Mouse (Mus musculus) heart, postnatal 0 days (tissue): ENCODE results near the gene Gm5105. TPM values are rescaled to one million over a fixed set of nuclear protein-coding genes. Genes with fewer than 3 reads are reported as not detected.
A peak's percentile ranks its signal among the peaks of the same experiment; 100 is the strongest.

Experiments used
- ATAC-seq: fragments of 200-750 bp; cut with Nextera tagmentation; 2 replicates; pipeline ENCODE4 v1.8.0; 2017; ENCODE audit warnings: low read depth, moderate number of reproducible peaks, moderate library complexity; ENCODE audit not compliant: insufficient read depth
- DNase-seq: peaks from one replicate; pipeline ENCODE4 v3.0.0-alpha.2; 2016; ENCODE audit warnings: low spot score
- H3K27ac ChIP-seq: fragments of 300-500 bp; sonication (generic); 2 replicates; pipeline ENCODE4 v1.5.1; 2014; ENCODE audit warnings: low read depth, mild to moderate bottlenecking
- H3K27me3 ChIP-seq: fragments of 300-500 bp; sonication (generic); 2 replicates; pipeline ENCODE4 v1.6.1; 2014; ENCODE audit warnings: low read length, mixed read lengths; ENCODE audit not compliant: control insufficient read depth, insufficient read depth
- H3K36me3 ChIP-seq: fragments of 300-500 bp; sonication (generic); replicated peaks from 2 replicates; pipeline ENCODE4 v1.6.1; 2014; ENCODE audit warnings: low read length, mixed read lengths; ENCODE audit not compliant: control insufficient read depth, insufficient read depth
- H3K4me1 ChIP-seq: fragments of 300-500 bp; sonication (generic); 2 replicates; pipeline ENCODE4 v1.6.1; 2014; ENCODE audit warnings: antibody characterized with exemption; ENCODE audit not compliant: control insufficient read depth, insufficient read depth
- H3K4me2 ChIP-seq: fragments of 300-500 bp; sonication (generic); 2 replicates; pipeline ENCODE4 v1.6.1; 2014; ENCODE audit warnings: low read depth, mild to moderate bottlenecking, low read length, moderate library complexity
- H3K4me3 ChIP-seq: fragments of 300-500 bp; sonication (generic); 2 replicates; pipeline ENCODE4 v1.5.1; 2014; ENCODE audit warnings: low read depth, low read length
- H3K9ac ChIP-seq: fragments of 300-500 bp; sonication (generic); replicated peaks from 2 replicates; pipeline ENCODE4 v1.6.1; 2014; ENCODE audit warnings: low read depth, low read length, mixed read lengths
- H3K9me3 ChIP-seq: fragments of 300-500 bp; sonication (generic); replicated peaks from 2 replicates; pipeline ENCODE4 v1.6.1; 2016; ENCODE audit warnings: low read length; ENCODE audit not compliant: control insufficient read depth
- CTCF ChIP-seq: IDR thresholded peaks from 2 replicates; pipeline ENCODE4 v1.5.1; 2016; ENCODE audit warnings: antibody characterized with exemption, control low read depth, low read depth
- EP300 ChIP-seq: IDR thresholded peaks from 2 replicates; pipeline ENCODE4 v1.6.1; 2016; ENCODE audit warnings: antibody characterized with exemption, low read depth
- WGBS: fragments of 180-500 bp; shearing (Covaris S2); extraction: QIAGEN DNeasy Blood & Tissue Kit; methylation state at CpG from one replicate; pipeline ENCODE4 v1.1.7; 2014; 5-methylcytosine and 5-hydroxymethylcytosine counted together
- polyA plus RNA-seq: library from polyadenylated mRNA; unstranded; fragments of >200 nt; fragmentation: Nextera tagmentation; extraction: Ambion mirVana; gene quantifications from 2 replicates; pipeline ENCODE4 v1.2.1, GENCODE M21; 2015
- total RNA-seq: library from RNA; depleted of rRNA; stranded (reverse); fragments of >200 nt; gene quantifications from 2 replicates; pipeline ENCODE4 v1.2.3, GENCODE M21; 2014; ENCODE audit warnings: low replicate concordance

Gm5105 gene
- total and polyA plus RNA-seq, 2 experiments from 2014 or later: 0.11 to 0.64 TPM

GRCm38 (mm10) chr3:138040938-138041337, 26.2 kb downstream of the Gm5105 start:
- Histone ChIP-seq H3K27ac (0 out of 2 replicates have a peak overlapping the region, but pooled peaks have one; percentile 75), H3K36me3 (no peaks in the 10 kb centered on the region), H3K4me1 (0 out of 2 replicates have a peak, but pooled peaks cover 4% of the 10 kb centered on the region), H3K9me3 (no peaks in the 10 kb centered on the region), H3K4me2 (no peak overlapping the region), H3K27me3 (no peaks in the 10 kb centered on the region), H3K4me3 (no peak overlapping the region), H3K9ac (no peak overlapping the region)
- 59% methylated on average over 2 of the region's 2 CpGs for WGBS
- ATAC-seq (no peak), DNase-seq (no peak)
- TF ChIP-seq EP300: no peak

DNA sequence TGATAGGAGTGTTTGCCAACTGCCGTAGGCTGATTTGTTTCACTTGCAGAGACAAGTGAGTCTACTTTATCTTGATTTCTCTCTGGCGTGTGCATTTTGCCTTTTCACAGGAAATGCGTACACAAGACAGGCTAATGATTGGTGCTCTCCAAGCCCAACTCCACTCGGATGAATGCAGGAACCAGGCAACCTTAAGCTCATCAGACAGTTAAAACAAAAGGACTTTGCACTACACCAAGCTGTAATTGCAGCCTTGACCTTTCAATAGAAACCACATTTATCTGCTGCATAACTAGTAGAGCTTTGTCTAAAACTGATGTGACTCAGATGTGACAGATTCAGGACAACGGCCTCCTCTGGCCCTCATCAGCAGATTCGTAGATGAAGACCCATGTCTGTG, 33.2 kb downstream of the Gm5105 start:
- H3K9me3 ChIP-seq: no peaks in the 10 kb centered on the region
- 0 out of 2 replicates have a peak, but pooled peaks cover 3% of the 10 kb centered on the region for H3K4me1 ChIP-seq
- no peak for DNase-seq
- no peak overlapping the region for H3K4me3 ChIP-seq
- no peaks in the 10 kb centered on the region for H3K27me3 ChIP-seq
- H3K36me3 ChIP-seq: no peaks in the 10 kb centered on the region
- H3K27ac ChIP-seq: no peak overlapping the region
- H3K4me2 ChIP-seq: no peak overlapping the region
- no peak overlapping the region for H3K9ac ChIP-seq
- ATAC-seq: no peak
- 48% methylated on average over 6 of the region's 6 CpGs for WGBS
- no peak for TF ChIP-seq EP300
- no peak for TF ChIP-seq CTCF

DNA sequence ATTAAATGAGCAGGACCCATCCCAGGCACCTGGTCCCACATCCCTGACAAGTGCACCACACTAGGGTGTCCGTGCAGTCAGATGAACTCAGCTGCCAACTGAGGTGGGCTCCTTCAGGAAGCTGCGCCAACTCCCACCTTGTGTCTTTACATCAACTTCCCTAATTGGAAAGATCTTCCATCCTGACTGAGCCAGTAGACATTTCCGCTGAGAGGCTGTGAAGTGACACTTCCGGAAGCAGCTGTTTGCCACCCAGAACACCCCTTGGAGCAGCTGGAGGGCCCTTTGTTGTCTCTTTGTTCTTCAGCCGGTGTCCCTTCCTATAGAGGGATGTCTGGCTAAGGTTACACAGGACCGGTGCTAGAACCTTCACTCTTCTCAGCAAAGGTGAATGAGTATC, 36.6 kb downstream of the Gm5105 start:
- Histone ChIP-seq H3K4me1 (peaks cover 20% of the 10 kb centered on the region), H3K27ac (no peak overlapping the region), H3K4me2 (no peak overlapping the region), H3K9ac (no peak overlapping the region), H3K36me3 (no peaks in the 10 kb centered on the region), H3K27me3 (no peaks in the 10 kb centered on the region), H3K9me3 (no peaks in the 10 kb centered on the region), H3K4me3 (no peak overlapping the region)
- 78% methylated on average over 6 of the region's 6 CpGs for WGBS
- no peak for ATAC-seq
- no peak for TF ChIP-seq EP300
- no peak for TF ChIP-seq CTCF
- DNase-seq: no peak

DNA sequence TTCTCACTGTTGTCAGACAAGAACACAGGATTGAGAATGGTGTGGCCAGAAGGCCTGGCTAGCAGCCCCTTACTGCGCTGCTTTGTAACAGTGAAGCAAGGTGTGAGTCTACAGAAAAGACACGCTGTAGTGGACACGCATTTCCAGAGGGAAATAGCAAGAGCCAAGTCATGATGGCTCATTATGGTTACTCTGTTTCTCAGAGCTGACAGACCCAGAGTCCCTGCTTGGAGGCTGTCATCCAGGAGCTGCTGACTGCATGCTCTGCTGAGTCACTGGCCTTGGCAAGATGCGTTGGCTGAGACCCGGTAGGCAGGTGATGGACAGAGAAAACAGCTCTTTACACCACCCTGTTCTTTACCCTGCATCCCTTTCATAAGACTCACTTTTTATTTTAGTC, 37.8 kb downstream of the Gm5105 start:
- Histone ChIP-seq H3K9me3 (no peaks in the 10 kb centered on the region), H3K4me3 (no peak overlapping the region), H3K27ac (no peak overlapping the region), H3K9ac (no peak overlapping the region), H3K4me1 (peaks cover 20% of the 10 kb centered on the region), H3K27me3 (no peaks in the 10 kb centered on the region), H3K4me2 (no peak overlapping the region), H3K36me3 (no peaks in the 10 kb centered on the region)
- DNase-seq (no peak), ATAC-seq (no peak)
- 75% methylated on average over 5 of the region's 5 CpGs for WGBS
- TF ChIP-seq EP300 (no peak), CTCF (no peak)

DNA sequence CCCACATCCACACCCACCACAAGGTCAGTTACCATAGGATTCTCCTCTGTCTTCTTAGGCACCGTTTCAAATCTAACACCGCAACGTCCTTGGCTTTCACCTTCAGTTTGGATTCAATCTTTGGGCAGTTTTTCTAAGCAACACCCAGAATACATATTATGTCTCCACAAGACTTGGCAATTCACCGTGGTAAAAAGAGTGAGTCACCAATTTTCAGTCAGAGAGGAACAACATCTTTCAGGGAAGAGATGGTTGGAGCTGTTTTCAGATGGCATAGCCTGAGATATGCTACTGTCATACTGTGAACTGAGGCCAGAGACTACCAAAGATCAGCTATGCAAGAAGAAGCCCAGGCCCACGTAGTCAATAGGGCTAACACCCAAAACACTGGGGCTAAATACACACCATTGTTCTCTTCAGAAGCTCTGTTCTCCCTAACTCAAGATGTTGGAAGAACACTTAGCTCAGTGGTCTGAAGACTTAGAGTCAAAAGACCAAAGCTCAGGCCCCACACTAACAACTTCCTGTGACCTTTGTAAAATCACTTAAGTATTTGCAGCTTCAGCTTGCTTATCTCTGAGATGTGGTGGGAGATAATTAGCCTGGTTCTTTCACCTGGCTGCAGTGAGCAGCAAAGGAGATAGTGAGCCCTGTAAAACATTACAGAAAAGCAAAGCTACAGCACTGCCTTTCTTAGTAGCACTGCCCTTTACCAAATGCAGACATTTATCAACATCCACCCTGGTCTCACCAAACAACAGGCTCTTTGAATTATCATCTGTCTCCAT, 39.4 kb downstream of the Gm5105 start:
- Histone ChIP-seq H3K27me3 (no peaks in the 10 kb centered on the region), H3K9me3 (no peaks in the 10 kb centered on the region), H3K27ac (no peak overlapping the region), H3K36me3 (no peaks in the 10 kb centered on the region), H3K4me3 (no peak overlapping the region), H3K9ac (no peak overlapping the region), H3K4me1 (peaks cover 17% of the 10 kb centered on the region), H3K4me2 (no peak overlapping the region)
- TF ChIP-seq CTCF: no peak
- TF ChIP-seq EP300: no peak
- ATAC-seq (no peak), DNase-seq (no peak)
- WGBS: 62% methylated on average over 5 of the region's 5 CpGs

GRCm38 (mm10) chr3:138026286-138026685, 40.9 kb downstream of the Gm5105 start:
- H3K9me3 ChIP-seq: no peaks in the 10 kb centered on the region
- peaks cover 17% of the 10 kb centered on the region for H3K4me1 ChIP-seq
- peak overlapping the region; percentile 19; the same call in 1 of the 2 replicates for H3K4me3 ChIP-seq
- no peaks in the 10 kb centered on the region for H3K27me3 ChIP-seq
- peak overlapping the region; percentile 83 for H3K27ac ChIP-seq
- peak; percentile 93 for ATAC-seq
- TF ChIP-seq CTCF: no peak
- no peak for TF ChIP-seq EP300
- 18% methylated on average over 10 of the region's 10 CpGs for WGBS
- peak; percentile 91 for DNase-seq
- peak overlapping the region; percentile 48 for H3K4me2 ChIP-seq
- no peak overlapping the region for H3K9ac ChIP-seq
- H3K36me3 ChIP-seq: no peaks in the 10 kb centered on the region
